ENCODE assay signal across 28 mouse cellular contexts in the genomic region with DNA sequence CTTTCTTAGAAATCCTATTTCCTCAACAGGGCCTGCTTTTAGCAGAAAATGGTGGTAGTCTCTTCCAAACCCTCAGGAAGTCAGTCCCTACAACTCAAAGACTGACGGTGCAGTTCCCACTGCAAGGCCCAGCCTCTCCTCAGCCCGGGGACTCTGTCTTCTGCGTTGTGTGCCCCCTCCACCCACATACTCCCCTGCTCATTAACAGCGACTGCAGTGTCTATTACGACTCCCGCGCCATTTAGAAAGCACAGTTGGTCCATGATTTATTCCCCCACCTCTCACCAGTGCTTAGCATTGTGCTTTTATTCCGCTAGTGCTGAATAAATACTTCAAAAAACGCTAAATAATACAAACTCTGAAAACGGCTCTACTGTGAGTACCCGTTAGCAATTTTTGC.
A peak's percentile ranks its signal among the peaks of the same experiment; 100 is the strongest.
DNase-seq lines count a peak whose midpoint lies in the region; ATAC-seq and TF ChIP-seq lines count a peak whose summit lies in the region.
"Had no signal": no experiment of that assay in that cellular context is flagged by ENCODE, and none has a peak within 500 bp of the region (broad histone marks: within the 10 kb centered on the region; RNA-seq: fewer than 3 reads in every experiment).

No protein-coding gene starts in this region.

- WGBS in forebrain, embryonic 14.5 days: 15% methylated on average over 11 of the region's 11 CpGs
- WGBS in forebrain, embryonic 15.5 days: 13% methylated on average over 11 of the region's 11 CpGs

- no peak for TF ChIP-seq CTCF in G1E (IDR thresholded peaks at IDR 0.05; ENCODE audit: low read depth, low read length)
- TF ChIP-seq CTCF in MEL (IDR thresholded peaks at IDR 0.05 in 2 of 3, conservative IDR thresholded peaks at IDR 0.05 in 1 of 3; ENCODE audit: control insufficient read depth in 1 of 3, insufficient read depth in 1 of 3, low read depth in 2 of 3, low read length in 3 of 3, poor library complexity in 1 of 3, severe bottlenecking in 1 of 3): no peak

- no peak for TF ChIP-seq EP300 in MEL (IDR thresholded peaks at IDR 0.05; ENCODE audit: low read depth in 1 of 2, low read length in 2 of 2)

- DNase-seq in forebrain, embryonic 14.5 days (ENCODE audit: low spot score): peak; percentile 39
- DNase-seq in G1E (ENCODE audit: low spot score) (no peak), MEL (ENCODE audit: low read depth, low spot score) (no peak)
- DNase-seq in testis, postnatal 10 days (ENCODE audit: low spot score): no peak
- DNase-seq: adrenal gland, postnatal 10 days; adrenal gland, postnatal 36 days; cerebellum, adult 11 months; cerebellum, adult 8-10 months; cerebellum, postnatal 10 days; cerebellum, postnatal 36 days; embryo, embryonic 11 days; gastrocnemius, postnatal 25 days; heart, adult 18-20 months; heart, postnatal 10 days; heart, postnatal 36 days had no signal

- no peak for TF ChIP-seq POLR2A in MEL (IDR thresholded peaks at IDR 0.05; ENCODE audit: control insufficient read depth in 1 of 2, insufficient read depth in 1 of 2, low read depth in 1 of 2, low read length in 2 of 2, poor library complexity in 1 of 2)

- no peak overlapping the region for H3K4me2 ChIP-seq in forebrain, embryonic 14.5 days (ENCODE audit: low read length)
- no peak overlapping the region for H3K4me2 ChIP-seq in forebrain, embryonic 15.5 days (replicated peaks)
- H3K4me2 ChIP-seq: embryonic facial prominence, embryonic 13.5 days; heart, embryonic 12.5 days; heart, embryonic 15.5 days; hindbrain, embryonic 13.5 days; intestine, embryonic 15.5 days had no signal

- no peak overlapping the region for H3K27ac ChIP-seq in forebrain, embryonic 14.5 days (ENCODE audit: low read depth, low read length)
- H3K27ac ChIP-seq in forebrain, embryonic 15.5 days (replicated peaks): no peak overlapping the region
- peak overlapping the region; percentile 96; the same call in 1 of the 2 replicates for H3K27ac ChIP-seq in MEL (ENCODE audit: control insufficient read depth, low read depth, low read length)
- H3K27ac ChIP-seq: embryonic facial prominence, embryonic 10.5 days; embryonic facial prominence, embryonic 13.5 days; heart, embryonic 15.5 days; hindbrain, embryonic 10.5 days; hindbrain, embryonic 13.5 days; intestine, embryonic 15.5 days had no signal

- TF ChIP-seq RAD21 in MEL (IDR thresholded peaks at IDR 0.05; ENCODE audit: low read depth, low read length): no peak

- no peak for ATAC-seq in forebrain, embryonic 14.5 days
- no peak for ATAC-seq in forebrain, embryonic 15.5 days (replicated peaks)
- no peak for ATAC-seq in megakaryocyte, adult 5-6 weeks (ENCODE audit: poor library complexity, severe bottlenecking)
- no peak for ATAC-seq in G1E (ENCODE audit: extremely low read depth, insufficient number of reproducible peaks, low FRiP score, poor library complexity, severe bottlenecking)
- ATAC-seq: CD4-positive, CD25-positive, alpha-beta regulatory T cell, adult 4 months; hindbrain, embryonic 16.5 days; Patski had no signal

- H3K36me3 ChIP-seq in forebrain, embryonic 14.5 days (ENCODE audit: control insufficient read depth, insufficient read depth, low read length): no peaks in the 10 kb centered on the region
- H3K36me3 ChIP-seq in forebrain, embryonic 15.5 days: no peaks in the 10 kb centered on the region
- H3K36me3 ChIP-seq in megakaryocyte, embryonic 14.5 days (replicated peaks; ENCODE audit: low read length): no peaks in the 10 kb centered on the region
- peaks cover 60% of the 10 kb centered on the region for H3K36me3 ChIP-seq in G1E (replicated peaks)
- peaks cover 4 to 17% of the 10 kb centered on the region in 2 experiments for H3K36me3 ChIP-seq in MEL (ENCODE audit: control insufficient read depth in 1 of 2, insufficient read depth in 2 of 2, low read length in 2 of 2)
- H3K36me3 ChIP-seq: embryonic facial prominence, embryonic 10.5 days; embryonic facial prominence, embryonic 13.5 days; heart, embryonic 12.5 days; heart, embryonic 15.5 days; hindbrain, embryonic 10.5 days; hindbrain, embryonic 13.5 days; intestine, embryonic 15.5 days had no signal

- no peak overlapping the region for H3K4me3 ChIP-seq in forebrain, embryonic 14.5 days (ENCODE audit: low read depth, low read length)
- H3K4me3 ChIP-seq in forebrain, embryonic 15.5 days: no peak overlapping the region
- H3K4me3 ChIP-seq in megakaryocyte, embryonic 14.5 days (replicated peaks): peak overlapping the region; percentile 59
- H3K4me3 ChIP-seq in G1E (ENCODE audit: low read depth, low read length) (peak overlapping the region; percentile 65; the same call in 1 of the 2 replicates), MEL (ENCODE audit: control insufficient read depth in 1 of 2, insufficient read depth in 1 of 2, low read depth in 2 of 2, low read length in 2 of 2) (peak overlapping the region in 1 of 2 experiments; percentile 79; a peak in 3 of 4 replicates)
- H3K4me3 ChIP-seq: embryonic facial prominence, embryonic 10.5 days; embryonic facial prominence, embryonic 13.5 days; heart, embryonic 12.5 days; heart, embryonic 15.5 days; hindbrain, embryonic 10.5 days; hindbrain, embryonic 13.5 days; intestine, embryonic 15.5 days had no signal

- H3K79me2 ChIP-seq in MEL (ENCODE audit: control insufficient read depth, insufficient read depth, low read length, poor library complexity): peaks cover 10% of the 10 kb centered on the region

- no peaks in the 10 kb centered on the region for H3K9me3 ChIP-seq in forebrain, embryonic 14.5 days (replicated peaks; ENCODE audit: control insufficient read depth, low read length)
- no peaks in the 10 kb centered on the region for H3K9me3 ChIP-seq in forebrain, embryonic 15.5 days
- H3K9me3 ChIP-seq in megakaryocyte, embryonic 14.5 days: peaks cover 9% of the 10 kb centered on the region; the same call in 1 of the 2 replicates
- H3K9me3 ChIP-seq in G1E (replicated peaks): peaks cover 2% of the 10 kb centered on the region
- no peaks in the 10 kb centered on the region for H3K9me3 ChIP-seq in MEL (replicated peaks; ENCODE audit: insufficient read depth, low read length)
- H3K9me3 ChIP-seq: embryonic facial prominence, embryonic 13.5 days; heart, embryonic 15.5 days; hindbrain, embryonic 10.5 days; hindbrain, embryonic 13.5 days; intestine, embryonic 15.5 days had no signal

- no peak overlapping the region for H3K9ac ChIP-seq in forebrain, embryonic 14.5 days (ENCODE audit: low read length)
- no peak overlapping the region for H3K9ac ChIP-seq in forebrain, embryonic 15.5 days (replicated peaks)
- peak overlapping the region; percentile 87 for H3K9ac ChIP-seq in MEL (ENCODE audit: control insufficient read depth, low read depth, low read length, poor library complexity, severe bottlenecking)
- H3K9ac ChIP-seq: embryonic facial prominence, embryonic 13.5 days; heart, embryonic 12.5 days; heart, embryonic 15.5 days; hindbrain, embryonic 13.5 days; intestine, embryonic 15.5 days had no signal

- H3K4me1 ChIP-seq in forebrain, embryonic 14.5 days (ENCODE audit: control insufficient read depth, insufficient read depth, low read length): peaks cover 19% of the 10 kb centered on the region
- peaks cover 30% of the 10 kb centered on the region for H3K4me1 ChIP-seq in forebrain, embryonic 15.5 days
- peaks cover 45% of the 10 kb centered on the region for H3K4me1 ChIP-seq in megakaryocyte, embryonic 14.5 days
- H3K4me1 ChIP-seq in G1E (ENCODE audit: insufficient read depth, low read depth, low read length) (peaks cover 51% of the 10 kb centered on the region), MEL (ENCODE audit: control insufficient read depth in 1 of 2, insufficient read depth in 2 of 2, low read length in 2 of 2) (peaks cover 4 to 26% of the 10 kb centered on the region in 2 experiments; a peak in 3 of 4 replicates)

- H3K27me3 ChIP-seq in forebrain, embryonic 14.5 days (replicated peaks; ENCODE audit: control insufficient read depth, insufficient read depth, low read length): no peaks in the 10 kb centered on the region
- H3K27me3 ChIP-seq in forebrain, embryonic 15.5 days: no peaks in the 10 kb centered on the region
- H3K27me3 ChIP-seq in megakaryocyte, embryonic 14.5 days (replicated peaks): no peaks in the 10 kb centered on the region
- no peaks in the 10 kb centered on the region for H3K27me3 ChIP-seq in G1E (ENCODE audit: insufficient read depth, low read length)
- H3K27me3 ChIP-seq in MEL (ENCODE audit: control insufficient read depth in 1 of 2, insufficient read depth in 2 of 2, low read length in 2 of 2): no peaks in the 10 kb centered on the region
- H3K27me3 ChIP-seq: embryonic facial prominence, embryonic 13.5 days; heart, embryonic 12.5 days; heart, embryonic 15.5 days; intestine, embryonic 15.5 days; Patski had no signal

TF ChIP-seq in MEL, 35 proteins besides CTCF, POLR2A, EP300 and RAD21:
- TF ChIP-seq MAFK (IDR thresholded peaks at IDR 0.05; ENCODE audit: borderline replicate concordance, low read depth, low read length) (no peak), CHD1 (IDR thresholded peaks at IDR 0.05; ENCODE audit: low read depth, low read length) (0 out of 2 replicates have a peak, but pooled peaks have one; percentile 22)

Comparison
In these comparisons a context has a peak if more than half of its experiments do, and no peak if none do; other contexts are left out.
1. H3K4me3 ChIP-seq: peak in megakaryocyte, embryonic 14.5 days (single experiment) and G1E (single experiment); none in forebrain, embryonic 14.5 days (single experiment) and forebrain, embryonic 15.5 days (single experiment).